Mouse (Mus musculus) myocyte (in vitro differentiated cells): ENCODE results near the gene Gm38431. TPM values are rescaled to one million over a fixed set of nuclear protein-coding genes. Genes with fewer than 3 reads are reported as not detected.

Experiments
- H3K27me3 ChIP-seq: one replicate; pipeline ENCODE4 v1.6.1; 2011; ENCODE audit not compliant: control insufficient read depth, insufficient read depth, insufficient read length
- H3K36me3 ChIP-seq: one replicate; pipeline ENCODE4 v1.6.1; 2011; ENCODE audit not compliant: control insufficient read depth, insufficient read depth
- H3K4me2 ChIP-seq: one replicate; pipeline ENCODE4 v1.6.1; 2011; ENCODE audit warnings: low read depth, control low read depth
- H3K4me3 ChIP-seq: one replicate; pipeline ENCODE4 v1.5.1; 2011; ENCODE audit warnings: mild to moderate bottlenecking, control low read depth, moderate library complexity
- H3K79me2 ChIP-seq: one replicate; pipeline ENCODE4 v1.6.1; 2011; ENCODE audit not compliant: control insufficient read depth, insufficient read depth
- H3ac ChIP-seq: one replicate; pipeline ENCODE4 v1.6.1; 2011; ENCODE audit not compliant: control insufficient read depth, insufficient read length
- CEBPB ChIP-seq: IDR thresholded peaks from 2 replicates; pipeline ENCODE4 v1.6.1; 2011; ENCODE audit warnings: mild to moderate bottlenecking, moderate library complexity; ENCODE audit not compliant: poor library complexity, insufficient read depth, severe bottlenecking
- E2F4 ChIP-seq: IDR thresholded peaks from one replicate; pipeline ENCODE4 v1.6.1; 2011; ENCODE audit warnings: mild to moderate bottlenecking, control low read depth, moderate library complexity; ENCODE audit not compliant: insufficient read depth
- MAX ChIP-seq: IDR thresholded peaks from one replicate; pipeline ENCODE4 v1.6.1; 2011; ENCODE audit warnings: low read depth, mild to moderate bottlenecking, control low read depth
- MYOD1 ChIP-seq, 3 experiments: IDR thresholded peaks; one replicate each; pipeline ENCODE4 v1.6.1; 2011; ENCODE audit warnings: control low read depth in 2 of 3, low read depth in 2 of 3, mild to moderate bottlenecking in 2 of 3, moderate library complexity in 1 of 3; ENCODE audit not compliant: insufficient read length in 2 of 3, control insufficient read depth in 1 of 3
- MYOG ChIP-seq, 3 experiments: IDR thresholded peaks; one replicate each; pipeline ENCODE4 v1.6.1; 2011; ENCODE audit warnings: control low read depth in 2 of 3, low read depth in 2 of 3, mild to moderate bottlenecking in 2 of 3; ENCODE audit not compliant: insufficient read length in 2 of 3, control insufficient read depth in 1 of 3, insufficient read depth in 1 of 3
- POLR2A ChIP-seq: IDR thresholded peaks from one replicate; pipeline ENCODE4 v1.6.1; 2011; ENCODE audit warnings: low read depth, mild to moderate bottlenecking, control low read depth, moderate library complexity; ENCODE audit not compliant: insufficient read length
- POLR2AphosphoS2 ChIP-seq: IDR thresholded peaks from one replicate; pipeline ENCODE4 v1.6.1; 2011; ENCODE audit warnings: low read depth, control low read depth; ENCODE audit not compliant: insufficient read length
- REST ChIP-seq: IDR thresholded peaks from one replicate; pipeline ENCODE4 v1.6.1; 2011; ENCODE audit warnings: mild to moderate bottlenecking, control low read depth, moderate library complexity; ENCODE audit not compliant: insufficient read depth, insufficient read length
- SRF ChIP-seq: IDR thresholded peaks from one replicate; pipeline ENCODE4 v1.6.1; 2011; ENCODE audit warnings: low read depth; ENCODE audit not compliant: control insufficient read depth, insufficient read length
- TCF12 ChIP-seq: IDR thresholded peaks from one replicate; pipeline ENCODE4 v1.6.1; 2011; ENCODE audit warnings: mild to moderate bottlenecking, control low read depth; ENCODE audit not compliant: poor library complexity, insufficient read depth, severe bottlenecking
- TCF3 ChIP-seq: IDR thresholded peaks from one replicate; pipeline ENCODE4 v1.6.1; 2011; ENCODE audit warnings: low read depth, control low read depth; ENCODE audit not compliant: insufficient read length
- USF1 ChIP-seq: IDR thresholded peaks from one replicate; pipeline ENCODE4 v1.6.1; 2011; ENCODE audit warnings: low read depth, mild to moderate bottlenecking, control low read depth, moderate library complexity
- polyA plus RNA-seq: library from polyadenylated mRNA; unstranded; fragments of >200 nt; fragmentation: generic; extraction: Trizol; gene quantifications from one replicate; pipeline ENCODE4 v1.2.1, GENCODE M21; 2012; ENCODE audit warnings: missing spikeins

Gene Gm38431
- polyA plus RNA-seq, 1 experiment: 2.2 TPM

- H3K79me2 ChIP-seq: no peaks in the 10 kb centered on the region
- no peaks in the 10 kb centered on the region for H3K27me3 ChIP-seq
- no peak overlapping the region for H3K4me2 ChIP-seq
- no peak overlapping the region for H3ac ChIP-seq
- no peak overlapping the region for H3K4me3 ChIP-seq
- no peaks in the 10 kb centered on the region for H3K36me3 ChIP-seq
- TF ChIP-seq TCF3 (no peak), MYOD1 (IDR thresholded peaks at IDR 0.05; ENCODE audit: control insufficient read depth in 1 of 3, insufficient read length in 2 of 3, low read depth in 2 of 3) (peak in 2 of 3 experiments; percentile 60), USF1 (peak; percentile 16)
Measured at GRCm38 (mm10) chr9:21117073-21117472, 25.3 kb upstream of the Gm38431 start.

- no peak overlapping the region for H3ac ChIP-seq
- no peaks in the 10 kb centered on the region for H3K36me3 ChIP-seq
- no peaks in the 10 kb centered on the region for H3K79me2 ChIP-seq
- H3K27me3 ChIP-seq: no peaks in the 10 kb centered on the region
- no peak overlapping the region for H3K4me3 ChIP-seq
- no peak overlapping the region for H3K4me2 ChIP-seq
- TF ChIP-seq REST (no peak), POLR2AphosphoS2 (no peak), MYOG (IDR thresholded peaks at IDR 0.05; ENCODE audit: control insufficient read depth in 1 of 3, insufficient read depth in 1 of 3, insufficient read length in 2 of 3, low read depth in 2 of 3) (no peak), SRF (no peak)
Measured at GRCm38 (mm10) chr9:21115105-21115504, 23.3 kb upstream of the Gm38431 start.

- Histone ChIP-seq H3K4me3 (no peak overlapping the region), H3K36me3 (no peaks in the 10 kb centered on the region), H3K27me3 (no peaks in the 10 kb centered on the region), H3K4me2 (no peak overlapping the region), H3ac (no peak overlapping the region), H3K79me2 (no peaks in the 10 kb centered on the region)
- TF ChIP-seq MAX: no peak
- no peak for TF ChIP-seq USF1
- TF ChIP-seq MYOD1 (IDR thresholded peaks at IDR 0.05; ENCODE audit: control insufficient read depth in 1 of 3, insufficient read length in 2 of 3, low read depth in 2 of 3): no peak
- TF ChIP-seq POLR2AphosphoS2: no peak
- no peak for TF ChIP-seq TCF3
- no peak for TF ChIP-seq SRF
- TF ChIP-seq CEBPB: no peak
- TF ChIP-seq POLR2A: no peak
- TF ChIP-seq MYOG (IDR thresholded peaks at IDR 0.05; ENCODE audit: control insufficient read depth in 1 of 3, insufficient read depth in 1 of 3, insufficient read length in 2 of 3, low read depth in 2 of 3): no peak
- no peak for TF ChIP-seq TCF12
- no peak for TF ChIP-seq E2F4
- no peak for TF ChIP-seq REST
Measured at GRCm38 (mm10) chr9:21114190-21114589, 22.4 kb upstream of the Gm38431 start.

GRCm38 (mm10) chr9:21113751-21114150 lies 22.0 kb upstream of the Gm38431 start:
- Histone ChIP-seq H3ac (no peak overlapping the region), H3K4me3 (no peak overlapping the region), H3K36me3 (no peaks in the 10 kb centered on the region), H3K79me2 (no peaks in the 10 kb centered on the region), H3K27me3 (no peaks in the 10 kb centered on the region), H3K4me2 (no peak overlapping the region)
- no peak for TF ChIP-seq REST

- H3K79me2 ChIP-seq: no peaks in the 10 kb centered on the region
- H3ac ChIP-seq: no peak overlapping the region
- no peaks in the 10 kb centered on the region for H3K27me3 ChIP-seq
- no peak overlapping the region for H3K4me3 ChIP-seq
- no peak overlapping the region for H3K4me2 ChIP-seq
- no peaks in the 10 kb centered on the region for H3K36me3 ChIP-seq
- TF ChIP-seq CEBPB: no peak
- no peak for TF ChIP-seq MYOG (IDR thresholded peaks at IDR 0.05; ENCODE audit: control insufficient read depth in 1 of 3, insufficient read depth in 1 of 3, insufficient read length in 2 of 3, low read depth in 2 of 3)
- TF ChIP-seq POLR2AphosphoS2: no peak
- no peak for TF ChIP-seq USF1
Measured at GRCm38 (mm10) chr9:21107607-21108237, 15.9 kb upstream of the Gm38431 start.
